ENCODE assay signal across 8 mouse cellular contexts in the genomic region with DNA sequence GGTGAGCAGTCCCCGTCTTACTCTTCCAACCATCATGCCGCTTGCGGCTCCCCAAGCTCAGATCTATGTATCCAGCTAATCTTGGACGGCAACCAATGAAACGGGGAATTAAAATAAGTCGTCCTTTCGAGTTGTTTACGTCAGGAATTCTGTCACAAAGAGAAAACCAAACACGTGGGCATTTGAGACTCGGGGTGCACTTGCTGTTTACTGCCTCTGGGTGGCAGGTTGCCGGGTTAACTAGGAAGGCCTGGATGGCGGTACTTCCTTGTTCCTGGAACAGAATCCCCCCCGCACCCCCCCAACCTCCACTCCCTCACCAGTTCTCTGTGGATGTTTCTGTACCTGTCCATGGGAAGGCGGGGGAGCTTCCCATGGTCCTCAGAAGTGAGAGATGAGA. TPM values are rescaled to one million over a fixed set of nuclear protein-coding genes. Genes with fewer than 3 reads are reported as not detected.
DNase-seq lines count a peak whose midpoint lies in the region; ATAC-seq and TF ChIP-seq lines count a peak whose summit lies in the region.
"Had no signal": no experiment of that assay in that cellular context is flagged by ENCODE, and none has a peak within 500 bp of the region (broad histone marks: within the 10 kb centered on the region; RNA-seq: fewer than 3 reads in every experiment).

No protein-coding gene starts in this region.

- POLR2A ChIA-PET in Patski (lab: Charles Lee): no interaction called here

- H3K27me3 ChIP-seq in hindbrain, postnatal 0 days (ENCODE audit: insufficient read depth, low read length): no peaks in the 10 kb centered on the region
- H3K27me3 ChIP-seq in hindbrain, embryonic 13.5 days: no peaks in the 10 kb centered on the region
- H3K27me3 ChIP-seq in ES-Bruce4 (ENCODE audit: control insufficient read depth, insufficient read depth, low read length, poor library complexity, severe bottlenecking) (no peaks in the 10 kb centered on the region), Patski (no peaks in the 10 kb centered on the region)
- H3K27me3 ChIP-seq in liver, embryonic 15.5 days: no peaks in the 10 kb centered on the region
- H3K27me3 ChIP-seq: embryonic facial prominence, embryonic 13.5 days had no signal

- no peaks in the 10 kb centered on the region for H3K36me3 ChIP-seq in hindbrain, postnatal 0 days (ENCODE audit: insufficient read depth, low read length)
- H3K36me3 ChIP-seq in hindbrain, embryonic 13.5 days: no peaks in the 10 kb centered on the region
- no peaks in the 10 kb centered on the region for H3K36me3 ChIP-seq in ES-Bruce4 (ENCODE audit: control insufficient read depth, insufficient read depth, low read length, poor library complexity, severe bottlenecking)
- H3K36me3 ChIP-seq in liver, embryonic 15.5 days (replicated peaks): no peaks in the 10 kb centered on the region
- H3K36me3 ChIP-seq: embryonic facial prominence, embryonic 13.5 days had no signal

- no peak for TF ChIP-seq EP300 in ES-Bruce4 (IDR thresholded peaks at IDR 0.05; ENCODE audit: insufficient read depth, low read depth, low read length)

- peak; percentile 42 for TF ChIP-seq CTCF in hindbrain, postnatal 0 days (IDR thresholded peaks at IDR 0.05; ENCODE audit: low read depth)
- peak; percentile 56 for TF ChIP-seq CTCF in ES-Bruce4 (IDR thresholded peaks at IDR 0.05; ENCODE audit: low read depth, low read length)
- peak; percentile 21 for TF ChIP-seq CTCF in Patski (IDR thresholded peaks at IDR 0.05)

- ATAC-seq in hindbrain, postnatal 0 days: no peak
- no peak for ATAC-seq in hindbrain, embryonic 13.5 days (ENCODE audit: low FRiP score)
- ATAC-seq in Patski: no peak
- no peak for ATAC-seq in liver, embryonic 15.5 days (ENCODE audit: insufficient read depth)
- no peak for ATAC-seq in activated CD4-positive, CD25-positive, alpha-beta regulatory T cell, adult 4 months

- TF ChIP-seq POLR2A in ES-Bruce4 (IDR thresholded peaks at IDR 0.05; ENCODE audit: insufficient read depth, low read length): no peak

- in situ Hi-C loops in Patski (cut with MboI; ENCODE audit: low pct_unique_long_range_greater_than_20kb): no loop called here

- H3K27ac ChIP-seq in hindbrain, postnatal 0 days: no peak overlapping the region
- H3K27ac ChIP-seq in hindbrain, embryonic 13.5 days: no peak overlapping the region
- no peak overlapping the region for H3K27ac ChIP-seq in ES-Bruce4 (ENCODE audit: insufficient read depth, low read length)
- H3K27ac ChIP-seq in liver, embryonic 15.5 days (replicated peaks): no peak overlapping the region
- H3K27ac ChIP-seq: embryonic facial prominence, embryonic 13.5 days had no signal

- no peaks in the 10 kb centered on the region for H3K4me1 ChIP-seq in hindbrain, postnatal 0 days (ENCODE audit: insufficient read depth, low read length)
- no peaks in the 10 kb centered on the region for H3K4me1 ChIP-seq in hindbrain, embryonic 13.5 days (replicated peaks)
- H3K4me1 ChIP-seq in ES-Bruce4 (ENCODE audit: control insufficient read depth, insufficient read depth, low read length): peaks cover 2% of the 10 kb centered on the region
- H3K4me1 ChIP-seq in liver, embryonic 15.5 days (replicated peaks): no peaks in the 10 kb centered on the region
- H3K4me1 ChIP-seq: embryonic facial prominence, embryonic 13.5 days had no signal

- DNase-seq in hindbrain, postnatal 0 days (ENCODE audit: low spot score): peak; percentile 34
- DNase-seq in Patski (ENCODE audit: low read depth, low spot score): no peak
- no peak for DNase-seq in cerebellum, adult 18-20 months

- no peak overlapping the region for H3K9ac ChIP-seq in hindbrain, postnatal 0 days (replicated peaks; ENCODE audit: low read length)
- no peak overlapping the region for H3K9ac ChIP-seq in hindbrain, embryonic 13.5 days
- H3K9ac ChIP-seq in ES-Bruce4 (ENCODE audit: low read depth, poor library complexity, severe bottlenecking): peak overlapping the region; percentile 33
- H3K9ac ChIP-seq in liver, embryonic 15.5 days: no peak overlapping the region
- H3K9ac ChIP-seq: embryonic facial prominence, embryonic 13.5 days had no signal

- CTCF ChIA-PET in Patski (lab: Charles Lee): no interaction called here

- H3K4me3 ChIP-seq in hindbrain, postnatal 0 days (ENCODE audit: low read length): no peak overlapping the region
- no peak overlapping the region for H3K4me3 ChIP-seq in hindbrain, embryonic 13.5 days
- peak overlapping the region; percentile 72 for H3K4me3 ChIP-seq in ES-Bruce4 (ENCODE audit: low read depth, low read length)
- no peak overlapping the region for H3K4me3 ChIP-seq in liver, embryonic 15.5 days (replicated peaks)
- H3K4me3 ChIP-seq: embryonic facial prominence, embryonic 13.5 days had no signal

- 60% methylated on average over 14 of the region's 14 CpGs for WGBS in hindbrain, postnatal 0 days
- 49% methylated on average over 14 of the region's 14 CpGs for WGBS in hindbrain, embryonic 13.5 days
- WGBS in liver, embryonic 15.5 days (ENCODE audit: insufficient replicate concordance): 41% methylated on average over 14 of the region's 14 CpGs

- H3K4me2 ChIP-seq in hindbrain, postnatal 0 days (ENCODE audit: low read depth, low read length): no peak overlapping the region
- H3K4me2 ChIP-seq in hindbrain, embryonic 13.5 days: no peak overlapping the region
- H3K4me2 ChIP-seq in liver, embryonic 15.5 days: peak overlapping the region; percentile 15; the same call in 1 of the 2 replicates
- H3K4me2 ChIP-seq: embryonic facial prominence, embryonic 13.5 days had no signal

- H3K9me3 ChIP-seq in hindbrain, postnatal 0 days (ENCODE audit: low read length): no peaks in the 10 kb centered on the region
- no peaks in the 10 kb centered on the region for H3K9me3 ChIP-seq in hindbrain, embryonic 13.5 days
- H3K9me3 ChIP-seq in ES-Bruce4 (replicated peaks; ENCODE audit: control insufficient read depth, insufficient read depth, low read length, poor library complexity, severe bottlenecking): no peaks in the 10 kb centered on the region
- H3K9me3 ChIP-seq in liver, embryonic 15.5 days (replicated peaks): no peaks in the 10 kb centered on the region

RNA-seq across cellular contexts. Expression of a gene that starts 36.4 kb away (rescaled TPM):
- 22.4 and 33.6 TPM in 2 replicates for total RNA-seq in hindbrain, postnatal 0 days (2014; rRNA removed)
- polyA plus RNA-seq in hindbrain, postnatal 0 days (2015; fragmentation: Nextera tagmentation; extraction: Ambion mirVana): 23.0 and 26.6 TPM in 2 replicates
- polyA plus RNA-seq in hindbrain, embryonic 13.5 days (2015; fragmentation: Nextera tagmentation; extraction: Ambion mirVana): 41.0 and 41.4 TPM in 2 replicates
- polyA plus RNA-seq in ES-Bruce4 (2011; ENCODE audit: insufficient read depth, insufficient read length, low read depth, missing spikeins) (12.0 and 12.2 TPM in 2 replicates), Patski (2021) (13.1 TPM)
- polyA plus RNA-seq in liver, embryonic 15.5 days (2015; fragmentation: Nextera tagmentation; extraction: Ambion mirVana): 12.8 and 13.4 TPM in 2 replicates
- 10 to 100 TPM; 12.3 to 13.8 TPM for polyA plus RNA-seq in activated CD4-positive, CD25-positive, alpha-beta regulatory T cell, adult 4 months (2017; shearing (Covaris generic))
